Mouse (Mus musculus) bone marrow, adult 2 months (tissue): ENCODE data around the gene Actn1.

ENCODE experiments used
- CTCF ChIP-seq: fragments of 200-500 bp; IDR thresholded peaks from 2 replicates; pipeline ENCODE4 v1.5.1; 2011; ENCODE audit warnings: low read length, control low read depth; ENCODE audit not compliant: control insufficient read depth, insufficient read depth
- POLR2A ChIP-seq: fragments of 200-500 bp; IDR thresholded peaks from 2 replicates; pipeline ENCODE4 v1.6.1; 2011; ENCODE audit warnings: low read depth, mild to moderate bottlenecking, control low read depth, low read length, borderline replicate concordance; ENCODE audit not compliant: control insufficient read depth

DNA sequence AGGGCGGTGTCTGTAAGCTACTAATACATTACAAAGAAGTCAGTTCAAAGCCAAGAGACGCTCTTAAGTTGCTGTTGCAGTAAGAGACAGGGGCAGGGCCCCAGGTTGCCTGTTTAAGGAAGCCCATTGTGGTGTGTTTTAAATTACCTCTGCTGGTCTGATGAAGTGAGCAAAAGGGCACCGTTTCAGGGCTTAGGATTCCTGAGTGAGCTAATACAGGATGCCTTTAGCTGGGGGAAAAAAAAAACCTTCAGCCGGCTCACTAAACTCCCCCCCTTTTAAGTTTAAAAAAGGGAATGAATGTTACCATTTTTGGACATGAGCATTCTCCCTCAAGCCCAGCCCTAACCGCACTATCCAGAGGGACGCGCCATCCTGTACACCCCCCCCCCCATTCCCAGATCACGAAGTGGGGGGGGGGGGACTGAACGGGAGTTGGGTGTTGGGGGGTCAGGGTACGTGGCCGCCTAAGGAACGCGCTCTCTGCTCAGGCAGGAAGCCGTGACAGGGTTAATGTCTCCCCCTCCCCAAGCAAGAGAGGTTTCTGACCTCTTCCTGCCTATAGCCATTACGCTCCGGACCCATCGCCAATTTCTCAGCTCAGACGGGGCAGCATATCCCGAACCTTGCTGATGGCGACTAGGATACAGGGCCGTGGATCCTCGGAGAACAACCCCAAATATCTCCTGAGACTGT is 1.5 kb downstream of the Actn1 start:
- no peak for TF ChIP-seq POLR2A
- no peak for TF ChIP-seq CTCF
